Mouse (Mus musculus): Measurements from ENCODE around the gene Rab36. TPM values are rescaled to one million over a fixed set of nuclear protein-coding genes. Genes with fewer than 3 reads are reported as not detected.

The Rab36 gene
- 8.0 and 8.4 TPM in 2 replicates for polyA plus RNA-seq (2015; fragmentation: Nextera tagmentation; extraction: Ambion mirVana)

DNA sequence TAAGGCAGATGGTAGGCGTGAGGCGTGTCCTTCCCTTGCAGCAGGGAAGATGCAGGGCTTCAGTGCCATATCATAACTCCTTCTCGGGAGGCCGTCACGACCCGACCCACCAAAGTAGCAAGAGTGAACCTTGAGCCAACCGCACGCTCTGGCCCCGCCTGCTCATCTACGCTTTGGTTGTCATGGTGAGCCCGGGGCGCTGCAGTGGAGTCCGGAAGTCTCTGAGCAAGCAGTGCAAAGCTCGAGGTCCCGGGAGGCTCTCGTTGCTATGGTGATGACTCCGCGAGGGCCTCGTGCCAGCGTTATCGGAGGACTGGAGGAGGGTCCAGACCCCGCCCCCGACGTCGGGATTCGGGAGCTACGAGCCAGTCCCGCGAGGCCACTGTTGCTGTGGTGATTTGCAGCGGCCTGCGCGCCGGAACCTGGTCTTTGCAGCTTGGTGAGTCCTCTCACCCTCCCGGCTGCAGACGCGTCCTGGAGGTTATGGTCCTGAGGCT is at the start of gene Rab36:
Gene Rab36, plus strand, starts transcription at position 176 of the 497 bp plus-strand sequence.
- peak within 1 kb of the TSS; percentile 67 for H3K4me2 ChIP-seq (ENCODE audit: low read length)
- TF ChIP-seq CTCF (IDR thresholded peaks at IDR 0.05; ENCODE audit: low read depth): no peak

DNA sequence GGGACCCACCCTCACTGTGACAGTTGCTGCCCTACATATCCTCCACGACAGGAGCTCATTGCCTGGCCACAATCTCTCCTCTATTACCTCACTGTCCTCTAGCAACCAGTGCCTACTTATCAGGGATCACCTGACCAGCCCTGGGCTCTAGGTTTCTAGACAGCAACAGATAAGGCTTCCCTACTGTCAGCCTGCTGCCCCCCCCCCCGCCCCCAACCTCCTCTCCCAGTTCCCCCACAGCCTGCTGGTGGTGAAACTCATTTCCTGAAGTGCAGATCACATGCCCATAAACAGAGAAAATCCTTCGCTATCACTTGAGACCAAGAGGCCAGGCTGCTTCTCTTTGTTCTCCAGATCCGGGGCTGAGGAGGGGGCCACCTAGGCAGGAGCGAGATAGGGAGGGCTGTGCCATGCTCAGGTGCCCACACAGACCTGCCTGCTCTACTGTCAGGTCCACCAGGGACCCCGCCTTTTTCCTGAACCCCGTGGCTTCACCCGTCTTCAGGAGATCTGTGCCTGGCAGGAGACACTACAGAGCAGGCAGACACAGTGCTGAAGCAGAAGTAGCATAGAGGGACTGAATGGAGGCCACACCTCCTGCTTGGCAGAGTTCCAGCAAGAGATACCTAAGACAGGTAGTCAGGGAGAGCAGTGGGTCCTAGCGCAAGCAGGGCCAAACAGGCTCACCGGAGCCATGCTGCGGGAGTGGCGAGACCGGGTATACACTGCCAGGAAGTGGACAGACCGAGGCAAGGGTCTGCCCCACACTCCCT is 49.0 kb upstream of the Rab36 start:
- Histone ChIP-seq H3K9ac (ENCODE audit: low read depth, low read length) (no peak overlapping the region), H3K36me3 (ENCODE audit: insufficient read depth, low read length) (no peaks in the 10 kb centered on the region), H3K9me3 (replicated peaks; ENCODE audit: low read length) (no peaks in the 10 kb centered on the region), H3K27ac (no peak overlapping the region), H3K4me2 (ENCODE audit: low read length) (no peak overlapping the region), H3K4me3 (replicated peaks; ENCODE audit: low read depth, low read length) (no peak overlapping the region), H3K4me1 (replicated peaks; ENCODE audit: insufficient read depth, low read length) (0 out of 2 replicates have a peak, but pooled peaks cover 4% of the 10 kb centered on the region), H3K27me3 (ENCODE audit: insufficient read depth, low read length) (no peaks in the 10 kb centered on the region)
- DNase-seq (ENCODE audit: low spot score) (no peak), ATAC-seq (replicated peaks; ENCODE audit: low FRiP score, low read depth) (no peak; the same call in 1 of the 2 replicates)
- TF ChIP-seq CTCF (IDR thresholded peaks at IDR 0.05; ENCODE audit: low read depth): no peak
- 67% methylated on average over 14 of the region's 14 CpGs for WGBS

More for the DNA sequence above, at the start of gene Rab36:
- Histone ChIP-seq H3K36me3 (ENCODE audit: insufficient read depth, low read length) (no peaks in the 10 kb centered on the region), H3K27me3 (ENCODE audit: insufficient read depth, low read length) (no peaks in the 10 kb centered on the region), H3K9me3 (replicated peaks; ENCODE audit: low read length) (no peaks in the 10 kb centered on the region), H3K27ac (0 out of 2 replicates have a peak within 1 kb of the TSS, but pooled peaks have one; percentile 14), H3K9ac (ENCODE audit: low read depth, low read length) (peak within 1 kb of the TSS; percentile 64), H3K4me3 (replicated peaks; ENCODE audit: low read depth, low read length) (peak within 1 kb of the TSS; percentile 41), H3K4me1 (replicated peaks; ENCODE audit: insufficient read depth, low read length) (no peaks in the 10 kb centered on the region)
- under 1% methylated on average over 36 of the region's 36 CpGs for WGBS
- ATAC-seq (replicated peaks; ENCODE audit: low FRiP score, low read depth) (peak; percentile 96), DNase-seq (ENCODE audit: low spot score) (peak; percentile 97)

GRCm38 (mm10) chr10:74989814-74990213 is 47.0 kb upstream of the Rab36 start:
- WGBS: 68% methylated on average over 4 of the region's 4 CpGs
- Histone ChIP-seq H3K27ac (no peak overlapping the region), H3K9me3 (replicated peaks; ENCODE audit: low read length) (no peaks in the 10 kb centered on the region), H3K36me3 (ENCODE audit: insufficient read depth, low read length) (no peaks in the 10 kb centered on the region), H3K9ac (ENCODE audit: low read depth, low read length) (no peak overlapping the region), H3K4me2 (ENCODE audit: low read length) (no peak overlapping the region), H3K27me3 (ENCODE audit: insufficient read depth, low read length) (no peaks in the 10 kb centered on the region), H3K4me3 (replicated peaks; ENCODE audit: low read depth, low read length) (no peak overlapping the region), H3K4me1 (replicated peaks; ENCODE audit: insufficient read depth, low read length) (0 out of 2 replicates have a peak, but pooled peaks cover 4% of the 10 kb centered on the region)
- peak; percentile 49 for TF ChIP-seq CTCF (IDR thresholded peaks at IDR 0.05; ENCODE audit: low read depth)
- DNase-seq (ENCODE audit: low spot score) (no peak), ATAC-seq (replicated peaks; ENCODE audit: low FRiP score, low read depth) (no peak)

DNA sequence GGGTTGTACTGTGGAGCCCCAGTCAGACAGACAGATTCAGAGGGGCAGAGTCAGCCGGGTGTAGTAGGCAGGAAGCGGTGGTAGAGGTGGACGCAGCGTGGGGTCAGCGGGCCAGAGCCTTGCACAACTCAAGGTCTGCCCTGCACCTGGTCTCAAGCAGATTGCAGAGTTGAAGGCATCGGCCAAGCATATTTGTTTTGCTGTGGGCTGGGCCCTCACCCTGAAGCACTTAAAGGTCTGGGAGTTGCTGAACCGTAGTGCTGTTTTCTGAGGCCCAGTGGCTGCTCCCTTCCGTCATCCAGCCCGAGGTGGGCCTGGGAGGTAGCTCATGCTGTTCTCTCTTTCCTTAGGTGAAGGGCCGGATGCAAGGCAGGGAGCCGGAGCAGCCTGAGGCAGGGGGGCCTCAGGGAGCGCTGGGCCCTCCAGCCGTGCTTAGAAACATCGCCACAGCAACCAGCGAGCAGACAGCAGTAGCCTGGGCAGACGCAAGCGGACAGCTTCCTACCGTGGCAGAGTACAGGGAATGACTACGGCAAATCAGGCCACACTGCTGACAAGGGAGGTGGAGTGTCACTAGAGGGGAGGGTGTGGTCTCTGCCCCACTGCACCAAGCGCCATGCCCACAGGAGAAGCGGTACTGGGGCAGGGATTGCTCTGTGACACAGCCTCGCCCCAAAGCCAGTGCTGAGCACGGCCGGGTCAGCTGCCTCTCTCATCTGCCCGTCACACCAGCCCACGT is 46.1 kb upstream of the Rab36 start:
- DNase-seq (ENCODE audit: low spot score) (peak; percentile 56), ATAC-seq (replicated peaks; ENCODE audit: low FRiP score, low read depth) (peak; percentile 71)
- 0 out of 2 replicates have a peak overlapping the region, but pooled peaks have one; percentile 13 for H3K4me2 ChIP-seq (ENCODE audit: low read length)
- no peaks in the 10 kb centered on the region for H3K36me3 ChIP-seq (ENCODE audit: insufficient read depth, low read length)
- no peak overlapping the region for H3K4me3 ChIP-seq (replicated peaks; ENCODE audit: low read depth, low read length)
- H3K9me3 ChIP-seq (replicated peaks; ENCODE audit: low read length): no peaks in the 10 kb centered on the region
- peaks cover 4% of the 10 kb centered on the region; the same call in 1 of the 2 replicates for H3K4me1 ChIP-seq (replicated peaks; ENCODE audit: insufficient read depth, low read length)
- H3K9ac ChIP-seq (ENCODE audit: low read depth, low read length): no peak overlapping the region
- no peaks in the 10 kb centered on the region for H3K27me3 ChIP-seq (ENCODE audit: insufficient read depth, low read length)
- H3K27ac ChIP-seq: peak overlapping the region; percentile 54; the same call in 1 of the 2 replicates
- no peak for TF ChIP-seq CTCF (IDR thresholded peaks at IDR 0.05; ENCODE audit: low read depth)
- WGBS: 21% methylated on average over 26 of the region's 26 CpGs

GRCm38 (mm10) chr10:74994863-74995262 is 42.0 kb upstream of the Rab36 start:
- DNase-seq (ENCODE audit: low spot score): peak; percentile 53
- H3K27me3 ChIP-seq (ENCODE audit: insufficient read depth, low read length): no peaks in the 10 kb centered on the region
- TF ChIP-seq CTCF (IDR thresholded peaks at IDR 0.05; ENCODE audit: low read depth): no peak
- no peaks in the 10 kb centered on the region for H3K36me3 ChIP-seq (ENCODE audit: insufficient read depth, low read length)
- no peak overlapping the region for H3K4me3 ChIP-seq (replicated peaks; ENCODE audit: low read depth, low read length)
- no peak for ATAC-seq (replicated peaks; ENCODE audit: low FRiP score, low read depth)
- no peak overlapping the region for H3K27ac ChIP-seq
- H3K9me3 ChIP-seq (replicated peaks; ENCODE audit: low read length): no peaks in the 10 kb centered on the region
- 9% methylated on average over 5 of the region's 5 CpGs for WGBS
- H3K4me1 ChIP-seq (replicated peaks; ENCODE audit: insufficient read depth, low read length): peaks cover 4% of the 10 kb centered on the region; the same call in 1 of the 2 replicates
- H3K4me2 ChIP-seq (ENCODE audit: low read length): peak overlapping the region; percentile 51
- H3K9ac ChIP-seq (ENCODE audit: low read depth, low read length): no peak overlapping the region

DNA sequence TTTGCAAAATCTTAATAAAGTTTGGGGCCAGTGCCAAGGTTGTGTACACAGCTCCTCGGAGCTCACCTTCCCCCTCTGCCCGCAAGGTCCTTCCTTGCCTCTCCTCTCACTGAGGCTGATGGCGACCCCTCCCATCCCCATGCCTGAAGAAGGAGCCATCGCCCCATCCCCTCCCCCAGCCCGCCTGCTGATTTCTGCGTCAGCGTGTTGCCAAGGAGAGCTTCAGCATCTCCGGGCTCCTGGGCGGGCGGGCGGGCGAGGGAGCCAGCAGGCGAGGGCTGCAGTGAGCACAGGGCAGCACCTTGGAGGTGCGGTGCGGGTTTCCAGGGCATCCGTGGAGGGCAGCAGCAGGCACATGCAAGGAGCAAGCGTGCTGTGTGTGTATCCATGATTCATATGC is 41.5 kb upstream of the Rab36 start:
- Histone ChIP-seq H3K36me3 (ENCODE audit: insufficient read depth, low read length) (no peaks in the 10 kb centered on the region), H3K9me3 (replicated peaks; ENCODE audit: low read length) (no peaks in the 10 kb centered on the region), H3K27me3 (ENCODE audit: insufficient read depth, low read length) (no peaks in the 10 kb centered on the region), H3K9ac (ENCODE audit: low read depth, low read length) (no peak overlapping the region), H3K4me3 (replicated peaks; ENCODE audit: low read depth, low read length) (no peak overlapping the region), H3K4me1 (replicated peaks; ENCODE audit: insufficient read depth, low read length) (peaks cover 4% of the 10 kb centered on the region; the same call in 1 of the 2 replicates), H3K4me2 (ENCODE audit: low read length) (peak overlapping the region; percentile 51), H3K27ac (no peak overlapping the region)
- WGBS: 10% methylated on average over 17 of the region's 17 CpGs
- TF ChIP-seq CTCF (IDR thresholded peaks at IDR 0.05; ENCODE audit: low read depth): no peak
- peak; percentile 15 for DNase-seq (ENCODE audit: low spot score)
- ATAC-seq (replicated peaks; ENCODE audit: low FRiP score, low read depth): no peak
